Mouse (Mus musculus): ENCODE results near the gene Rundc3b.

- TF ChIP-seq CTCF (IDR thresholded peaks at IDR 0.05; ENCODE audit: low read depth, low read length) (no peak), POLR2A (IDR thresholded peaks at IDR 0.05; ENCODE audit: extremely low read depth, insufficient read depth, low read length) (no peak)
These were observed 45.2 kb upstream of the Rundc3b start for GRCm38 (mm10) chr5:8667758-8668474.

Measured in liver, adult 2 months (tissue).